Mouse (Mus musculus): Measurements from ENCODE around the gene Tbc1d22a.

Gene Tbc1d22a

DNA sequence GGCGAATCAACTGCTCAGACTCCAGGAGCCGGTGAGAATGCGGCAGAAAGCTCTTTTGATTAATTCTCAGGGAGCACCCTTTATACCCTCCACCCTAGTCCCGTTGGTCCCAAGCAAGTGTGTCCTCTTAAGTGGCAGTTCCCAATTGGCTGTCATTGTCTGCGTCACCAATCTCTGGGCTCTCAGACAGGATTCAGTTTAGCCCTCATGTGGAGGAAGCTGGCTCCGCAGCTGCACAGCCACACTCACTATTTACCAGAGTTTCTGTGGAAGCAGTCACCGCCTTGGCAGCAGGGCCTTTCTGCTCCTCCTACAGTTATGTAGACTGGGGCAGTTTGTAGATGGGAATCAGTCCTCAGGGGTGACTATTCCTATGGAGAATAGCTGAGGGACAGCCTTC, 256.9 kb downstream of the Tbc1d22a start:
- DNase-seq: no peak

DNA sequence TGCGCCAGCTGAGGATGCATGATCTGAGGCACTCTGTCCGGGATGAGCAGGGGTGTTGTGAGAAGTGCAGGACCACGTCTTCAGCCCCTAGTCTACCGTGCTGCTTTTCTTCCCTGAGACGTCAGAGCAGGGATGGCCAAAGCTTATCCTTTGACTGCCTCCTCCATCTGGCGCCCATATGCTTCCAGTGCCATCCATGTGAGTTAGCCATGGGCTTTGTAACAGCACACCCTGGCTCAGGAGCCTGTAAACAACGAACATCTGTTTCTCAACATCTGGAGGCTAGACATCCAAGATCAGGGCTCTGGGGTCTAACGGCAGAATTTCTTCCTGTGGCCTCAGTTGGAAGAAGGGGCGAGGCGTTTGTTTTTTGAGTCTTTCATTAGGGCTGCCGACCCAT, 259.2 kb downstream of the Tbc1d22a start:
- peak; percentile 73 for DNase-seq

DNA sequence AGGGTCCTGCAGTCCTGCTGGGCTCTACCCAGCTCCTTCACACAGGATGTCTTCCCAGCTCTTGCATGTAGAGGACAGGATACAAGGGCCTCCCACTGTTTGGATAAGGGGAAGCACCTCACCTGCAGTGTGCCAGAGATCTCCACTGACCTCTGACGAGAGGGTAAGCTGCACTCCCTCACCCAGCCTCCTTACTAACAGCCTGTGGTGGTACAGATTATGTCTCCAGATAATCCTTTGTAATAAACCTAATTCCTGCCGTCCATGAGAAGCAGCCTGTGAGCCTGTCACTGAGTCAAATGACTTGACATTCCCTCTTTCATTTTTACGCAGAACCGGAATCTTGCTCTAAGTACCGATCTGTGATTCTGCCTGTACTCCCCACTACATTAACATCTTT, 260.7 kb downstream of the Tbc1d22a start:
- DNase-seq: no peak

DNA sequence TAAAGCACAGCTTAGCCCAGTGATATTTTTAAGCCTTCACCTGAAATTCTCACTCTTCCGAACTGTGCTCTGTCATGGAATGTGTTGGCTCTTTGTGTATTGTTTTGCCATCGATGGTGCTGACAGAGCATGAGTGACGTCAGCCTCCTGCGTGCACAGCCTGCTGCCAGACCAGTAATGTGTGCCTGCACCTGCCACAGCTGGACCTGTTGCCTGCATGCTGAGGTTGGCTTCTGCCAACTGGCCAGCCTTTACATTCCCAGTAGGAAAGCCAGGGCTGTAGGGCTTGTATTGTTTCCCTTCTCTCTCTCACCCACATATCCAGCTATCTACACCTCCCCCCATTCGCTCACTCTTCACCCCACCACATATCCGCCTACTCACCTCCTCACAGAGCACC, 262.2 kb downstream of the Tbc1d22a start:
- no peak for DNase-seq

DNA sequence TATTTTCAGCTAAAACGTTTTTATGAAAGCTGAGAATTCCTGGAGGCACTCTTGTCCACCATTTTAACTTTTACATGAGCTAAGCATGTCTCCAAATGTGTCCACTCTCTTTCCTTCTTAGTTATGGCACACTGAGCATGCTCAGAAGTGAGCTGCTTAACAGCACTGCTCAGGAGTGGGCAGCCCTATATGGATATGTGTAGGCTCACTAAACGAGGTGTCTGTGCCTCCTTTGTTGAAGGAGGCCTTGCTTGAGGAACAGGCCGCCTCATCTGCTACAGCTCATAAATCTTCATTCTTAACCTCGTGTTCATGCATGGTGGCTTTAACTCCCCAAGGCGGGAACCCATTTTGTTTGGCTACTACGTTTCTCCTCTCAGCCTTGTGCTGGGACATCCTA, 262.8 kb downstream of the Tbc1d22a start:
- DNase-seq: peak; percentile 19

DNA sequence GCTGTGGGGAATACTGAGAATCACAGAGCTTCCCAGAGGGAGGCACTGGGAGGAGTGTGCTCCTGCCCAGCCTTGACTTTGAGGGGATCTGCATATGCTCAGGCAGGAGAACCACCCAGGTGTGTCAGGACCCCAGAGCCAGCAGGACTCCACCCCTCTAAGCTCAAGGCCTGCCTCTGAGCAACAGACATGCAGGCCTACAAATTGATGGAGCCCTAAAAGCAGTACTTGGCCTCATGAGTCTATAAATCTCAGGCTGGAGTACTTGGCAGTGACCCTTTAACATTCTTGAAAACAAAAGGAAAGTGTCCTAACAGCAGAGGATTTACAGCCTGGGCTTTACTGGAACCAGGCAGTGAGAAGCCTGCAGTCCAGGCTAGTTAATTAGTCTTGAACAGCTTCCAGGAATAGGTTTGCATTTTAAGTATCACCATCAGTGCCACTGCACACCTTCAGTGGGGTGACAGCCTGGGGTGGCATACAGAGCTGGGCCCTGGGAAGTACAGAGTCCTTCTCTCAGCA, 263.3 kb downstream of the Tbc1d22a start:
- DNase-seq: peak; percentile 41

DNA sequence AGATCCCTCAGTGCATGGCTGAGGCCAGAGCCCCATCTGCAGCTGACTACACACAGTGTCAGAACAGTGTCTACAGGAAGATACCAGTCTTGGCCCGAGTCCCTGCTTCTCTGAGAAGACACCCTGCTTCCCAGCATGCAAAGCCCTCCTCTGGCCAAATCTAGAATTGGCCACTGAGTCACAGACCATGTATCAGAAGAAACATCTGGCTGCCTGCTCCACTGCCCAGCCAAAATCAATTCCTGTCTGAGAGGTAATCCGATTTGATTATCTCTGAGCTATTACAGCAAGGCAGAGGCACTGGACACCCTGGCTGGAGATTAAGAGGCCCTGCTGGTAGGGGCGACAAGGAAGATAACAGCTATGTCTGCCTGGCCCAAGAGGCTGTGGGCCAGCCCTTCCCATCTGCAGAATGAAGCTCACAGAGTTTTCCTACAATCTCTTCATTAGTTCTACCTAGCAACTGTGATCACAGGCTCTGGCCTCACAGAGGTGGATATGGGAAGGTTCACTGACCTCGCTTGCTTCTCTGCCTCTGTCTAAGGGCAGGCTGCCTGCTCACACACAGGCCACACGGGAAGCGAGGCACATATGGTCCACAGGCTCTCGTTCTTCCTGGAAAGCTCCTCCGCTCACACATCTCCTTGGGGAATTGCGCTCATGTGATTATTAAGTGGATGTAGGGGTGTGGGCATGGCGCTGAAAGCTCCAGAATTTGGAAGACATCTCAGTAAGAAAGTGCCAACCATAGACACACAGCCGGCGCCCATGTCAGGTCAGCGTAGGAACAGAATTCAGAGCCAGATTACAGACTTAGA, 264.6 kb downstream of the Tbc1d22a start:
- DNase-seq: peak; percentile 69

DNA sequence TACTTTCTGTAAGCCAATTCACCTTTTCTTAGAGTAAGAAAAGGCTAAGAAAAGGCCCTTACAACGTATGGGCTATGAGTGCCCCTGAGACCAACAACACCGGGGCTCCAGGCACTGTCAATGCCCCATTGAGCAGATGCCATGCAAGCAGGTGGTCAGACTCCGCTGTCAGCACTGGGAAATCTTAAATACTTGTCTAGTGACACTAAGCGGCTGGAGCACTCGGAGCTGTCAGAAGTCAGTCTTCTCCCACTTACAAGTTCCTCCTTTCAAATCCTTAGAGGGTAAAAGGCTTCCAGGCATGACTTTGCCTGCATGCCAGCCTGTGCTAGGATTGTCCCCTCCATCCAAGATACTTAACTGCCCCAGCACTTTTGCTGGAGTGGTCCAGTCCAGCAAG, 268.1 kb downstream of the Tbc1d22a start:
- DNase-seq: no peak

DNA sequence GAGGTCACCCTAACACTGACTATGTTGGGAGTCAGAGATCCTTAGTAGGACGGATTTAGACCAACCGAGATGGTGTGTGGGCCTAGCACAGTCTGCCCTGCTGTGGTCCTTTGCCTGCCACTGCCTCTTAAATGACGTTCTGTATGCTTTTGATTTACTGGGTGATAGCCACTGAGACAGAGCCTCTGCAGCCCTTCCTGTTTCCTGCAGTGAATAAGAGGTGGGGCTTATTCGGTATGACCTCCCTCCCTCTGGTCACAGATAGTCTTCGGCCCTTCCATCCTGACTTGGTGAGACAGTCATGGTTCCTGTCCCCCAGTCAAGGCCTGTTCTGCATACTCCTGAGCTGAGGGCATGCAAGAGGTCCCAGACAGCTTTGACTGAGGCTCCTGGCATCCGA, 271.6 kb downstream of the Tbc1d22a start:
- DNase-seq: no peak

DNA sequence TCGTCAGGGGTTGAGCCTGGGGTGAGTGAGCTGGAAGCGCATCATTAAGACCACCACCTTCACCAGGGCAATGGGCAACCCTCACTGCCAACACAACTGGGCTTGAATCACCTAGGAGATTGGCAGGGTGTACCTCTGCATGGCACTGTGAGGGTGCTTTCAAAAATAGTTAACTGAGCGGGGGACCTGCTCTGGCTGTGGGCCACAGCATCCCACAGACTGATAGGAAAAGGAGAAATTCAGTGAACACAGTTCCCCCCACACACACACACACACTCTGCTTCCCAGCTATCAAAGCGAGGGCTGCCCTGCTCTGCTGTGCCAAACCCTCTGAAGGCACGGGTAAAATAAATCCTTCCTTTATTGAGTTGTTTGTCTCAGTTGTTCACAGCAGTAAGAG, 273.1 kb downstream of the Tbc1d22a start:
- DNase-seq: no peak

DNA sequence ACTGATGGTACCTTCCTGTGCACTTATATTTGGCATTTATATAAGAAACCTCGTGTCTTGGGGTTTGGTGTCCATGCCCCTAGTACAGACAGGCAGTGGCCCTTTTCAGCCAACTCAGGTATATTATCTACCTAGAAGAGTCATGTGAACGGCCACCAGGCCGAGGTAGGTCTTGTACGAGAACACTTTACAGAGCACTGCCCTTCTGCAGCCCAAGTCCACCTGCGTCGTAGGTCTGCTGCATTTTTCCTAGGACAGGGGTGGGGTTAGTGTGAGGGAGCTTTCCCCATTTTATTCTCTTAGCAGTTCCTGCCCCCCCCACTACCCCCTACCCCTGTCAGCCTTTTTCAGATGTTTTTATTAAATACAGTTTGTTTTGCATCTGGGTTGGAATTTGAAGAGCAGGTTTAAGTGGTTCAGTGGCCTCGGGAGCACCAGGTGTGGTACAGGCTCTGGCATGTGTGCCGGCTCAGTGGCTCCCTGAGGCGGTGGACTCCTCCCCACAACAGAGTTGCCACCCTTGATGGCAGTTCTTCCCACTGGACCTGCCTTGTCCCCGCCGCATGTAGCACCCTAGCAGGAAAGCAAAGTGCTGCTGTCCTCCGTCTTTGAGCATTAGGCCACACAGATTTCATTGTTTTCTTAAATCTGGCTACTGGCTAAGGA, 277.3 kb downstream of the Tbc1d22a start:
- no peak for DNase-seq

DNA sequence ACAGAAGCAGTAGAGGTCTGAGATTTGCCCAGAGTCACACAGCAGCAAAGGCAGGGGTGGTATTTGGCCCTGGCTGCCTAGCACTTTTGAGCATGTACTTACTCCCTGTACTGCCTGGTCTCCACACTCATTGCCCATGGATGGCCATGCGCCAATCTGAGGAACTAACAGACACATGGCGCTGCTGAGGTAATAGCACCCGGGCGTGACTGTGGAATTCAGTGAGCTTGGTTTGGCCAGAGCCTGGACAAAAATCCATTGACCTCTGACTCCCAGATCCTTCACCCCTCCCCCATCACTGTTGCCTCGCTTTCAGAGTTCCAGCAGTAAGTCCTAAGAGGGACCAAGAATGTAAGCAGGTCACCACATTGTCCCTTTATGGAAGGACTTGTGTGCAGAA, 278.4 kb downstream of the Tbc1d22a start:
- no peak for DNase-seq

DNA sequence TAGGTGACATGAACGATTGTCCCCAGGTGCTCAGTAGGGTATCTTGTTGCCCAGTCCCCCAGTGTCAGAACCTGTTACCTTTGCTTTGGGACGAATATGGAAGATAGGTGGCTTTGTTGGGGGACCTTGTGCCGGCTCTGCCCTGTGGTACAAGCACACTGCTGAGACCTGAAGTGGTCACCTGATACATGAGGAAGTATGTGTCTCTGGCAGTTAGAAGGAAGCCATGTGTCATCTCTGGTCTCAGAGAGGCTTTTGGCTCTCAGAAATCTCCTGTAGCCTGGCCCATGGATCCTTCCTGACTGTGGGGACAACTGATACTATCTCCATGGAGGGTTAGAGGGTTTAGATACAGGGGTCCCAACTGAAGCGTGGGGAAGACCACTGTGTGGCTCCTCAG, 281.9 kb downstream of the Tbc1d22a start:
- no peak for DNase-seq

DNA sequence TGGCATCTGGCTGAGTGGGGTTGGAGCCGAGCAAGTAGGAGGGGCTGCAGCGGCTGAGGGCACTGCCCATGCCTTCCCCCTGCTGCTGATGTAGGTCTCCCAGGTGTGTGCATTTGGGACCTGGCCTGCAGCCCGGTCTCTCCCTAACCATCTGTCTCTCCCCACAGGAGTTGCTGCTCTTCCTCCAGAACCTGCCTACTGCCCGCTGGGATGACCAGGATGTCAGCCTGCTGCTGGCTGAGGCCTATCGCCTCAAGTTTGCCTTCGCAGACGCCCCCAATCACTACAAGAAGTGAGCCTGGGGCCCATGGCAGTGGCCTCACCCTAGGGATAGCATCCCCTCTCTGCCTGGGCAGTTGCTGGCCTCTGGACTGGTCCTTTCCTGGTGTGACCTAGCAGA, 282.4 kb downstream of the Tbc1d22a start:
- no peak for DNase-seq

DNA sequence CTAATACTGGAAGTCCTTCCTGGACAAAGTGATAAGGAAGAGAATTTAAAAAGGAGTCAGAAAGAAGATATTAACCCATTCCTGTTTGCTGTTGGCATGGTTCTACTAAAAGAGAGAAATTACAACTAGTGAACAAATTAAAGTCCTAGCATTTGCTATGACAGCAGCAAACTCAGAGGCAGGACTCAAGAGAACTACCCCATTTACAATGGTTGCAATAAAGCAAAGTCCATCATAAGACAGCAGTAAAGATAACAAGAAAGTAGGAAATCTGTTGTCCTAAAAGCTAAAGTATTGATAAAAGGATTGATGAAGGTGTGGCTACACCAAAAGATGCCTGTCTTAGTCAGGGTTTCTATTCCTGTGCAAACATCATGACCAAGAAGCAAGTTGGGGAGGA, 286.3 kb downstream of the Tbc1d22a start:
- DNase-seq: no peak

DNA sequence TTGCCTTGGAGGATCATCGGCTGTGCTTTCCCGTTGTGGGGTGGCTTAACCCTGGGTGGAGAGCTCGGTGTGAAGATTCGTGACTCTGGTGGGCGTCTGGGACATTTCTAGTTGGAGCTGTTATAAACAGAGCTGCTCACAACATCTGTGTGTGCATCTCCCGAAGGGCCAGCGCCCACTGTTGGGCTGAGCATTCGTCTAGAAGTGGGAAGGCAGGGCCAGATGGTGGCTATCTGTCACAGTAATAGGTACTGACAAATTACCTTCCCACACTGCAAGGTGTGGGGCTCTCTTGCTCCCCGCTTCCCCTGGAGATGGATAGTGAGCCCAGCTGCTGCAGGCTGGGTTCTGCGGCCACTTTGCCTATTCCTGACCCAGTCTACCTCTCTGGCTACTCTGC, 289.2 kb downstream of the Tbc1d22a start:
- DNase-seq: no peak

DNA sequence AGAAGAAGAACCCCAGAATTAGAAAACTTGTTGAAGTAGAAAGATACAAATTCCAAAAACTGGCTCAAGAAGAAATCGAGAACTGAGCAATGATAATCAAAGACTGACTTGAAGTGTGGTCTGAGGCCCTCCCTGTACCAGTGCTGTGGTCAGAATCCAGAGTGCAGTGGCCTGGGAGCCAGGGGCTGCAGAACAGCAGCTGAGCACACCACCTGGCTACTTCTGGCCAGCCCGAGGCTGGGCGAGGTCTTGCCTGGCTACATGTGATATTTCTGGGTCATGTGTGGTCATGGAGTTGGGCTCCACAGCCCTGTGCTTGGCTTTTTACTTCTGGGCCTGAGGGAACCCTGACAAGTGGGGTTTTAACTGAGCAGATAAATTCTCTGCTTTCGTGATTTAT, 292.4 kb downstream of the Tbc1d22a start:
- no peak for DNase-seq

DNA sequence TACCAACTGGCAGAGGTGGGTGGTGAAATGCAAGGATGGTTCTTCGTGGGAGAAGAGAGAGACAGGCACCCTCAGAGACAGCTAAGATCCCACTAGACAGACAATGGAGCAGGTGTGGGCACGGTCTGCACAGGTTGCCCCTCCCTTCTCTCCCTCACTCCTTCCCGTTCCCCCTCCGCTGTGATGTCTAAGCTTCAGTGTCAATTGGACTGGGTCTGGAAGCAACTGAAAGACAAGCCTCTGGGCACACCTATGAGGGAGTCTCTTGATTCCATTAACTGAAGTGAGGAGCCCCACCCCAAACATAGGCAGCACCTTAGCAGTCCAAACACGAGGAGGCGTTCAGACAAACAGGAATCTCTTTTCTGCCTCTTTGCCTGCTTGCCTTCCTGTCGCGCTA, 293.3 kb downstream of the Tbc1d22a start:
- no peak for DNase-seq

DNA sequence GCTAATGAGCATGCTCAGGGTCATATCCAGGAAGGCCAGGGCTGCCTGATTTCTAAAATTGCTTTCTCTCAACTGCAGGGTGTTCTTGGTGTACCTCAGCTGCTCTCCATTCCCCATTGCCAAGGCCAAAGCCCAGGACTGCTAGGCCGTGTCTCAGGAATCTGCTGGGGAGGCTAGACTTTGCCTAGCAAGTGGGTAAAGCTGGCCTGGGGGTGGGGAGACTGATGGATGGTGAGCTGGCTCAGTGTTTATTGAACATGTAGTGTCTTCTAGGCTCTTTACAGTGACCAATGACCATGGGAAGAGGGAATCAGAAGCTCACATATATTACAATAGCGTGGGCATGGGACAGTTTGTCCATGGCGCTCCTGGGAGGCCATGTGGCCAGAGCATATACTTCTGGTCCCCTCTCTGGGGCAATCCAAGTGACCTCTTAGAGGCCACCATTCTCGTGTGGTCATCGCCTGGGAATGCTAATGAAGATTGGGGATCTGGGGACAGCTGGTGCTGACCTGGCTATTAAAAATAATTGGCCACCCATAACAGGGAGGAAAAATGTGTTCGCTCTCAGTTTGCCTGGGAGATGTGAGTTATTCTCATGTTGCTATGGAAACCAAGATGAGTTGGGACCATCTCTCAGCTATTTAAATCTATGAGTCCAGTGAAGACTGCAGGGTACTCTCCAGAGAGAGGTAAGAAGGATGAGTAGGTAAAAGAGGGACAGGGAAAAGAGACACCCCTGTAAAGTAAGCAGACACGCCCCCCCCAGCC, 294.3 kb downstream of the Tbc1d22a start:
- DNase-seq: no peak

DNA sequence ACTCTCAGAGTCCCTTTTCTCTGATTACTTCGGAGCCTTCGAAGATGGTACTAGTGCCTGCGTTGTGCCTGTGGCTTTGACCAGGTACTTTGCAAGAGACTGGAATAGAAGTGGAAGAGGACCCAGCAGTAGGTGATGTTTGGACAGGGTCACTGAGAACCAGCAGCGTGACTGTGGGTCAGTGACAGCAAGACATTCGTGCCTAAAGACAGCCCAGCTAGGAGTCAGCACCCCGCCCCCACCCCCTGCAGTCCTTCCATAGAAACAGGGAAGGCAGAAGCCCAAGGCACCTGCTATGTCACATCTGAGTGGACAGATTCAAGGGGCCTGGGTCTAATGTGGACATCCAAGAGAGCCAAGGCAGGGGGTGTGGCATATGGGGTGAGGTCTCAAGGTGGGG, 295.3 kb downstream of the Tbc1d22a start:
- no peak for DNase-seq

DNA sequence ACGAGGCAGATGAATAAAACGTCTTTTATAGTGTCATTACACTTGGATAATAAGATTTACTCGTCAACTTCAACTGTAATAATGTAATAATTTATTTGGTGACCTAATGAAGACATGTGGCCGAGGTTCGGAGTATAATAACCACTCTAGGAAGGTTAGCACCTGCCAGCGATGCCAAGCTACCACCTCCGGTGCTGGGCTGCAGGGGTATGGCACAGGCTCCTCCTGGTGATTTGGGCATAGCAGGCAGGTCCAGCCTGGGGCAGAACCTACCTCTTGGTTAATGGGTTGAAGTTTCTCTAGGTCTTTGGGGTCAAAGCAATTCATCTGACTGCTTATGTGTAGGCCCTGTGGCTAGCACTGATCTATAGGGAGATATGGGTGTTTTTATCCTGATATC, 296.9 kb downstream of the Tbc1d22a start:
- DNase-seq: no peak

DNA sequence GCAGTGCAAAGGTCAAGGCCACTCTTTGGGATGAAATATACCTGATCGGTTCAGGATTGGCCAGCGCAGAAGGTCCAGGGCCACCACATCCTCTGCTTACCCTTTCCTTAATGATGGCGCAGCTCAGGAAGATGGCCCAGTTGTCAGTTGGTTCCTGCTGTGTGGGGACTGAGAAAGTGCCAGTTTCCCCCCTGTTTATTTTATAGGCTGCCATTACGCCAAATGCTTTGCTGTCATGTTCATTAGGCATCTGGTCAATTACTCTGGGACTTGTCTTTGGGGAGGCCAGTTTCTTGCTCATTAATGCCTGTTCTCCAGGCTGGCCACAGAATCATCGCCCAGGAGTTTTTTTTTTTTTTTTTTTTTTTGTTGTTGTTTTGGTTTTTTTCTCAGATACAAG, 299.1 kb downstream of the Tbc1d22a start:
- DNase-seq: no peak

DNA sequence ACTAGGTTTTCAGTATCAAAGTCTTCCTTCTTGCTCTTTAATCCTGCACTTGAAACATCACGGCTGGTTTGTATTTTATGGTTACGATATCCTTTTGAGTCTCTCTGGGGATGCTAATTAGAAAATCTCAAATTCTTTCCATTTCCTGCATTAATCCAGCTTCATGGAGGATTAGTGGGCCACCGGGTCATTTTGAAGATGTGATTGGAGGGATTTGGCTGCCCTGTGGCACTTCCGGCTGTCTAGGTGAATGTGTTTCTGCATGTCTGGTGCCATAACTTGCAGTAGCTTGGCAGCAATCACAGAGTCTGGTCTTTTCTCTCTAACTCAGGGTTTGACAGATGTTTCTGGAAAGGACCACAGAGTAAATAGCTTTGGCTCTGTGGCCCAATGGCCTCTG, 305.9 kb downstream of the Tbc1d22a start:
- DNase-seq: no peak

DNA sequence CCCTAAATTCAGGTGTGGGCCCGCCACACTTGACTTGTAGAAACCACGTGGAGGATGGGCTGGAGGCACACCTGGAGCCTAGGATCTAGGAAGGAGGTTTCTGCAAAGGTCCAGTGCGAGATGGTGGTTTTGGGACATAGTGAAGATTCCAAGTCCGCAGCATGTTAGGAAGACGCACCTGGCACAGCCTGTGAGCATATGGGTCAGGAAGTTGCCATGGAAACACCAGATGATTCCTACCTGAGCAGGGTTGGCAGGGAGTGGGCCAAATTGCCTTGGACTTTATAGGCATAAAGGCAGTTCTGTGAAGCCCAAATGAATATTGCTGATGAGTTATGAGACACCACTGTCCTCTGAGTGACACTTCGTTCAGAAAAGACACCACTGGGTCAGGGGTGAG, 321.1 kb downstream of the Tbc1d22a start:
- no peak for DNase-seq

All from embryo, embryonic 11 days (tissue).